Mouse (Mus musculus): ENCODE measurements around the gene Rmi2.

GRCm38 (mm10) chr16:10895906-10896305 lies 61.0 kb downstream of the Rmi2 start:
- TF ChIP-seq CTCF (IDR thresholded peaks at IDR 0.05; ENCODE audit: low read depth, low read length) (no peak), GATA1 (IDR thresholded peaks at IDR 0.05; ENCODE audit: borderline replicate concordance, low read length) (no peak), POLR2AphosphoS5 (IDR thresholded peaks at IDR 0.05; ENCODE audit: insufficient replicate concordance, low read depth, low read length) (no peak)
